Mouse (Mus musculus): ENCODE data around the gene Setd1b.
A peak's percentile ranks its signal among the peaks of the same experiment; 100 is the strongest.

The Setd1b gene

DNA sequence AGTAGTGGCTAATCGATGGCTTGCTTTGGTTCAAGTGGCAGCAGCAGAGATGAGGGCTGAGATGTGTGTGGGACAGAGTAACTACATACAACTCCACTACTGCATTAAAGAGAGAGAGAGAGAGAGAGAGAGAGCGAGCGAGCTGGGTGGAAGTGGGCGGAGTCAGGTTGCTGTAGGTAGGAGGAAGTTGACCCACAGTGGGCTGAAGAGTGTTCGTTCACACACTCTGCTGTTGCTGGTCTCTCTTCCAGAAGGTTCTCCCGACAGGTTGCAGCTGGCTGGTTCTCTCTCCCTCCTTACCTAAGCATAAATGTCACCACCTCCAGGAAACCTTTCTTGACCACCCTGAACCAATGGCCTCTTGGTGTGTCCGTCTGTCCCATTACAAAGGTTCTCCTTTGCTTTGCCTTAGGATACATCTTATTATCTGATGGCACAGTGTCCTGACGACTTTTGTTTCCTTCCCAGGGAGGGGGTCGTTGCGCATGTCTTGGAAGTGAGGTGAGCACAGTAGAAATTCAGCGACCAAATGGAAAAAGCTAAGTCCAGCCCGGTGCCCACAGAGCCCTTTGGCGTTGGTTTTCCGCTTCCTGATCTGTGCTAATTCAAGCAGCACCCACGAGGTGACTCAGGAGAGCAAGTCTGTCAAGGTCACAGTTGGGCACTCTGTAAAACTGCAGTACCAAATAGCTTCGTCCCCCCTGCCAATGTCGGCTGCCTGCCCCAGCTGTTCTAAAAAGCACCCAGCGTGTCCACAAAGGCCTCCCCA is 16.2 kb upstream of the Setd1b start:
- no peak for DNase-seq (ENCODE audit: extremely low read depth, low read depth, low spot score)

- no peak for DNase-seq (ENCODE audit: extremely low read depth, low read depth, low spot score)
Measured at GRCm38 (mm10) chr5:123127031-123127430, 15.0 kb upstream of the Setd1b start.

- DNase-seq (ENCODE audit: extremely low read depth, low read depth, low spot score) = no peak
Measured at GRCm38 (mm10) chr5:123128426-123129169, 13.4 kb upstream of the Setd1b start.

DNA sequence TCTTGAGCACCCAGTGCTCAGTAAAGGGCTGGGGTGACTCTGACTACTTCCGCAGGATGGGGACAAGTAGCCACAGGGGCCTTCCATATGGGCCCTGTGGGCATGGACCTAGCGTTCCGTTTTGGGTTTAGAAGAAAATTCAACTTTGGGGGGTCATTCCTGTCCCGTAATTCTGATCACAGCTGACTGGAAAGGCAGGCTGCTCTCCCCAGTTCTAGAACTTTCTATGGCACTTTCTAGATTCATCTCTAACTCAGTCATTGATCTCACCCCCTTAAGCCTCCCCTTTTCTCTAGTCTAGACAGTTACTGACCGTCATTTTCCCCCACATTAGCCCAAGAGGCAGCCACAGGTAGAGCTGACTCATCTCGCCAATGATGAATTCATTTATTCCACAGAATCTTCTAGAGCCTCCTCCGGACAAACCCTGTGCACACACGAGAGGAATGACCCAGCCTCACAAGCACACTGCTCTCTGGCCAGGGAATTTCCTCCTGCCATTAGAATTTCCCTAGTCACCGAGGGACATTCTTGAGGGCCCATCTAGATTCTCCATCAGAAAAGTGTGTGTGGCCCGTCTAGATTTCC is 12.7 kb upstream of the Setd1b start:
- no peak for DNase-seq (ENCODE audit: extremely low read depth, low read depth, low spot score)

GRCm38 (mm10) chr5:123130030-123130813 is 11.8 kb upstream of the Setd1b start:
- DNase-seq (ENCODE audit: extremely low read depth, low read depth, low spot score) = no peak

DNA sequence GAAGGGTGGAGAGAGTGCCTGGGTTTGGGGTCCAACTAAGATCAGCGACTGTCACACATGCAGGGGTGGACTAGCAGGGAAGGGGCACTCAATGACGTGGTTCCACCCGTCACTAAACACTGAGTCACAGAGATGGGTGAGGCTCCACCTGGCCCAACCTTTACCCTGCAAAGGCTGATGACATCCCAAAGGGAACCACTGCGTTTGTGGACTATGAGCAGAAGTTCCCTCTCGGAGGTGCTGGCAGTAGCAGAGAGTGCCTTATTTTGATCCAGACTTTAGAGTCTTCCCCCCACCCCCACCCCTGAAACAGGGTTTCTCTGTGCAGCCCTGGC is 11.2 kb upstream of the Setd1b start:
- DNase-seq (ENCODE audit: extremely low read depth, low read depth, low spot score) = no peak

DNA sequence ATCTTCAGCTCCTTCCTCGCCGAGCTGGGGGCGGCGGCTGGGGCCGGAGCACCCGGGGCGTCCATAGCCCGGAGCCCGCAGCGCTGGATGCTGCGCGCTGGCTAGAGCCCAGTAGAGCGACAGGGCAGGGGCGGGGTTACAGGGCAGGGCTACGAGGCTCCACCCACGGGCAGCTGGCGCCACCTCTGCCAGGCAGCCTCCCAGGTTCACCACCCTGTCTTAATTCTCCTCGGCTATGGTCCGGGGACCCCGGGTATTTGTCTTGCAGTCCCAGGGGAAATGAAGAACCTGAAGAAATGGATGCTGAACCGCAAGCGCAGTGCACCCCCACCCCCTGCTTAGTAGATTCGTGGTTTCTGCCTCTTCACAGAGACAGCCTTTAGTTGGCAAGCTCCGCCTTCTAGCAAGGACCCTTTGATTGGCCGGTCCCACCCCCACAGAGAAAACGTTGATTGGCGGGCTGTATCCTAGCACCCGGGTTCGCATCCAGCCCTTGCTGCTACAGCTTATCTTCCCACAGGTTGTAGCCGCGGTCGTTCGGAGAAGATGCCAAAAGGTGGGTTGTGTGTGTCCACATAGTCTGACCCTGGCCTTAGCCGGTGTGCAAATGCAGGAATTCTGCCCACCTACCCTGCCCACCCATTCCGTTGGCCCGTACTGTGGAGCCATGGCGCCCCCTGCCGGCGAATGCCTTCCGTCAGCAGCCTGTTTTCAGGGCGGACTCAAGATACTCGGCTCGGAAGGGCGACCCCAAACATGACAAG is 9.5 kb upstream of the Setd1b start, which contains the start of gene Rhof:
Gene Rhof, minus strand, starts transcription at position 385 of the 764 bp plus-strand sequence.
- DNase-seq (ENCODE audit: extremely low read depth, low read depth, low spot score) = no peak

DNA sequence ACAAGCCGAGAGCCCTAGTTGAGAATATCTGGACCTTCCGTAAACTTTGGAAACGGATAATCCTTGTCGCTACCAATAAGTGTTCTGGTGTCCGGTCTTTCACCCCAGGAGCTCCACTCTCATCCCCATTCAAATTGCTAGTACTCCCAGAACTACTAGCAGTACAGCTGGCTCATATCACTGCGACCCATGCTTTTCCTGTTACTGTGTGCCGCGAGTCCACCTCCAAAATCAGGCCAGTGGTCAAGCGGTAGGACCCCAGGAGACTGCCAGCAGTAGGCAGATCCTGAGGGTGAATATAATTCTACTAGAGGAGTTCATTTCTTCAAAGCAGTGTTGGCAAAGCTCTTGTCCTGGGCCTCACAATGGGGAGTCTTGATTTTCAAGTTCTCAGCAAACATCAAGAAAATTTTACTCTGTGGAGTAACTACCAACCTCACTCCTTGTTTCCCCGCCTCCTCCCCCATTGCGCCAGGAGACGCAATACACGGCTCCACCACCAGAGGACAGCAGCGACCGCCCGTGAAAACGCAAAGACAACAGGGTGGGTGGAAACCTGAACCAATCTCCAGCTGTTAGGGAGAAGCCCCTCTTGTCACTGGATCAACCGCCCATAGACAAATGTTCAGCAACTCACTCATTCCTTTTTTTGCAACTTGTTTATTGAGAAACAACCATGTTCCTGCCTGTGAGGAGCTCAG is 8.8 kb upstream of the Setd1b start:
- DNase-seq (ENCODE audit: extremely low read depth, low read depth, low spot score) = no peak

- DNase-seq (ENCODE audit: extremely low read depth, low read depth, low spot score) = no peak
Measured at GRCm38 (mm10) chr5:123133784-123134143, 8.2 kb upstream of the Setd1b start.

DNA sequence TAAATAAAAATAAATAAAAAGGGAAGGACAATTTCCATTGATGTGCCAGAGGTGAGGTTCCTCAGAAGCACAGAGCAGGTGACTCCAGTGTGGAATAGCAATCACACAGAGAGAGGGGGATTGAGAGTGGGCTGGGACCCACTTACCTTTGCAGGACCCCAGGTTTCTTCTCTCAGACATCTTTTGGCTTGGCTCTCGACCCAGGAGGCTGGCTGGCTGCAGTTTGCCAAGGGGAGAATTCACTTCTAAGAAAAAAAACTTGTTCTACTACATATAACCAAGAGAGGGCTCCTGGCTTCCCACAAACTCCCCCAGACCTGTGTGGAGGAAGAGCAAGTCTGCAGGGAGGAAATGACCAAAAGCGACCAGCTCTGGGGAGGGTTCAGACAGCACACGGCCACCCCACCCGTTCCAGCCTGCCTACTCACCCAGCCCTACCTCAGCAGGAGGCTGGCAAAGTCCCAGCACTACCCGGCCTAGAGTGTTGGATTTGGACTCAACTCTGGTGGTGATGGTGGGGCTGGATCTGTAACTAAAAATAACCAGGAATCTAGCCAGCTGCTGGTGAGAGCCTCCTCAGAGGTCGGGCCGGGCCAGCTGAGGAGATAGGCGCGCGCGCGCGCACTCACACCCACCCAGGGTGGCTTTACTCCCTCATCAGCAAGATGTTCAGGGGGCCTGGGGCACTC is 7.7 kb upstream of the Setd1b start:
- no peak for DNase-seq (ENCODE audit: extremely low read depth, low read depth, low spot score)

- DNase-seq (ENCODE audit: extremely low read depth, low read depth, low spot score) = no peak
Measured at GRCm38 (mm10) chr5:123134875-123135382, 7.1 kb upstream of the Setd1b start.

- DNase-seq (ENCODE audit: extremely low read depth, low read depth, low spot score) = no peak
Measured at GRCm38 (mm10) chr5:123135471-123136360, 6.3 kb upstream of the Setd1b start.

DNA sequence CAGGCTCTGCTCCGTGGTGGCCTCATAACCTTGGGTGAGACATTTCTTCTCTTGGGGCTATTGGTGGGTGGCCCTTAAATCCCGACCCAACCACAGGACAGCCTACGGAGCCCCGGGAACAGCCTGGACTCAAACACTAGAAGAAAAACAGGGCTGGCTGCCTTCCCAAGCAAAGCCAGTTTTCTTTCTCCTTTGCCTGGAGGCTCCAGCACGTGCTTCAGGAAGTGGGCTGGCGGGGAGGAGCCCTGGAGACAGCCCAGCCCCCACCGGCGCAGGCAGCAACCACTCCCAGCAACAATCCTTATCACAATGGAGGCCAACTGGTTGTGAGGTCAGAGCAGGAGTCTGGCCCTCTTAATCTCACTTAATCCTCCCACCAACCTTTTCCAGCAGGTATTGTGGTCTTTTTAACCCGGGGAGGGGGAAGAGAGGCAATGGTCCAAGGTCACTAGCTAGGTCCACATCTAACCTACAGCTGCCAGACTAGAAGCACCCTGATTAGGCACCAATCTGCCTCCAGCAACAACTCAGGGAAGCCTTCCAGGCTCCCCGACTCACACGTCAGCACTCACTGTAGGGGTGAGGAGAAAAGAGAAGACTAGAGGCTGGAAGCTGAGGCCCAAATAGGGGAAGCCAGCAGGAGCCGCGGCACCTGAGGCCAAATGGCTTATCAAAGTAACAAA is 5.5 kb upstream of the Setd1b start:
- DNase-seq (ENCODE audit: extremely low read depth, low read depth, low spot score) = peak; percentile 88

GRCm38 (mm10) chr5:123137044-123137909 is 4.7 kb upstream of the Setd1b start:
- DNase-seq (ENCODE audit: extremely low read depth, low read depth, low spot score) = peak; percentile 68

- DNase-seq (ENCODE audit: extremely low read depth, low read depth, low spot score) = no peak
Measured at GRCm38 (mm10) chr5:123137910-123138229, 4.1 kb upstream of the Setd1b start.

DNA sequence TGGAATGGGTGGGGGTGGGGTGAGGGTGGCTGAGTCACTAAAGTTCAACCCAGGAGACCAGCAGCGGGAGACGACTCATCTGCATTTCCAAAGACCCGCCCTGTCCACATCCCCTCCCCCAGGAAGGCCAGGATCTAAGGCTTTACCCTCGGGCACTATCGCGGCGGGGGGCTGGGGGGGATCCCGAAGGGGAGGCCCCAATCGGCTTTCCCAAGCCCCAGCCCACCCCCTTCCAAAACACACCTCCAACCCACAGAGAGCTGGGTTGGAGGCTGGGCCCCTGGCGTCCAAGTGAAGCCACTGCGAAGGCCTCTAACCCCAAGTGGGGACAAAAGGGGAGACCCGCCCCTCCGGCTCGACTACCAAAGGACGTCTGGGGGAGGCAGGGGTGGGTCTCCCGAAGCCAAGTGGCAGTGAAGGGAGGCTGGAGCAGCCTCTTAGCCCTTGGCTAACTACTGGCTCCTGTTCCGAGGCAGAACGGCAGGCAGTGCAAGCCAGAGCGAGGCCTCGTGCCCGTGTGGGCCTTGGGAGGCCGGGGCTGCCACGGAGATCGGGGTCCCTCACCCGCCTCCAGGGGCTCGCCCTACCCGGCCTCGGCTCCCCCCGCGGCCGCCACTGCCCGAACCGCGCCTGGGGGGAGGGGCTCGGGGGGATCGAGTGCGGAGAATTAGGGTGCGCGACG is 3.6 kb upstream of the Setd1b start:
- no peak for DNase-seq (ENCODE audit: extremely low read depth, low read depth, low spot score)

Data from fat pad, adult 2 months (tissue).